Mouse (Mus musculus) thymus, adult 2 months (tissue): ENCODE results near the gene Maats1.

Experiments used
- CTCF ChIP-seq: fragments of 200-500 bp; IDR thresholded peaks from 2 replicates; pipeline ENCODE4 v1.5.1; 2012; ENCODE audit warnings: mild to moderate bottlenecking, control low read depth, low read length, moderate library complexity, borderline replicate concordance; ENCODE audit not compliant: control insufficient read depth, poor library complexity, insufficient read depth; ENCODE audit errors: extremely low read depth
- POLR2A ChIP-seq: fragments of 200-500 bp; IDR thresholded peaks from 2 replicates; pipeline ENCODE4 v1.6.1; 2012; ENCODE audit warnings: mild to moderate bottlenecking, low read length, control low read depth, moderate library complexity; ENCODE audit not compliant: control insufficient read depth, poor library complexity, insufficient read depth; ENCODE audit errors: extremely low read depth

DNA sequence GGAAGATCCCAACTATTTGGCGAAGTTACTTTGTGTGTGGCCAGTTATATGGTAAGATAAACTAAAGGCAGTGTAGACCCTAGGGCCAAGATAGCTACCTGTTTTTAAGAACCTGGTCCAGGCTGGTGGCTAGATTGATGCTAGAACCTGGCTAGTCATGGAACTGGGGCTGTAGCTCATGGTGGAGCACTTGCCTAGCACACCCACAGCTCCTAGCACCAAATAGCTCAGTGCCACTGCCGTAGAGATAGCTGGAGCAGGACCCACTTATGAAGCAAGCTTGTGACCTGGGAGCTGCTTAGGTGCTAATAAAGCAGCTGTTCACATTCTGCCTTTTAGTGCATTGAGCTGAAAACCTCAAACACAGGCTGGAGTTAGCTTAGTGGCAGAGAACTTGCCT lies 11.7 kb upstream of the Maats1 start:
- TF ChIP-seq CTCF (no peak), POLR2A (no peak)
